Mouse (Mus musculus) E14TG2a.4 (cell line): ENCODE measurements around the gene Ralgds.

ENCODE experiments used
- CTCF ChIP-seq: conservative IDR thresholded peaks from 2 replicates; pipeline ENCODE4 v1.5.1; 2014; ENCODE audit warnings: low read length
- NANOG ChIP-seq: IDR thresholded peaks from 2 replicates; pipeline ENCODE4 v1.6.1; 2014; ENCODE audit warnings: borderline replicate concordance, low read length, mixed read lengths
- POU5F1 ChIP-seq: IDR thresholded peaks from 2 replicates; pipeline ENCODE4 v1.6.1; 2014; ENCODE audit warnings: low read length, borderline replicate concordance

GRCm38 (mm10) chr2:28563830-28564229, 50.9 kb downstream of the Ralgds start:
- no peak for TF ChIP-seq CTCF
- TF ChIP-seq NANOG: no peak
- no peak for TF ChIP-seq POU5F1
